Mouse (Mus musculus): Measurements from ENCODE around the gene Tmub2. TPM values are rescaled to one million over a fixed set of nuclear protein-coding genes. Genes with fewer than 3 reads are reported as not detected.

Tmub2 gene
- total RNA-seq, 4 experiments from 2014 or later: 27.0 to 28.1 (median 27.6) TPM

DNA sequence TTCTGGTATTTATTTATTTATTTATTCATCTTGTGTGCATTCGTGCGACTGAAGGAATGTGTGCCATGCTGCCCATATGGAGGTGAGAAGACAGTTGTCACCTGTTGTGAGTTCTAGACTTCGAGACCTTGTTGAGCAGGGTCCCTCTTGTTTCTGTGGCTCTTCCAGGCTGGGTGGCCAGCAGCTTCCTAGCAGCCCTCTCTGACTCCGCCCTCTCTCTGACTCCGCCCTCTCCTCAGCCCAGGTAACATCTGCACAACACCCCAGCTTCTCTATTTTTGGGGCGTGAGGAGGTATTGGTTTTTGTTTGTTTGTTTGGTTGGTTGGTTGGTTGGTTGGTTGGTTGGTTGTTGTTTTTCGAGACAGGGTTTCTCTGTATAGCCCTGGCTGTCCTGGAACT lies 43.1 kb downstream of the Tmub2 start:
- DNase-seq (ENCODE audit: low spot score): no peak

DNA sequence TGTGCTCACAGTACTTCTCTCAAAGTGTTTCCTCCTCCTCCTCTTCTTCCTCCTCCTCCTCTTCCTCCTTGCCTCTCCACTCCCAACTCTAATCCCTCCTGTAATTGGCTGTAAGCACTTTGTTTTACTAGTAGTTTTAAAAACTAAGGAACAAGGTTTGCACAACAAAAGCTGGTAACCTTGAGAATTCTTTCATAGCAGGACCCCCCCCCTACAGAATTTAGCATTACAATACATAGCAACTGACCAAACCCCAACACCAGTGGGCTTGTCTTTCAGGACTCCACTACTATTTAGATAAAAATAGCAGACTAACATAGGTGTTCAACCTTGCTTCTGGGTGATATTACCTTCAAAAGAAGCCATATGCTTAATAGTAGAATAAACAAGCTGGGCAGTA lies 44.8 kb downstream of the Tmub2 start:
- no peak for DNase-seq (ENCODE audit: low spot score)

DNA sequence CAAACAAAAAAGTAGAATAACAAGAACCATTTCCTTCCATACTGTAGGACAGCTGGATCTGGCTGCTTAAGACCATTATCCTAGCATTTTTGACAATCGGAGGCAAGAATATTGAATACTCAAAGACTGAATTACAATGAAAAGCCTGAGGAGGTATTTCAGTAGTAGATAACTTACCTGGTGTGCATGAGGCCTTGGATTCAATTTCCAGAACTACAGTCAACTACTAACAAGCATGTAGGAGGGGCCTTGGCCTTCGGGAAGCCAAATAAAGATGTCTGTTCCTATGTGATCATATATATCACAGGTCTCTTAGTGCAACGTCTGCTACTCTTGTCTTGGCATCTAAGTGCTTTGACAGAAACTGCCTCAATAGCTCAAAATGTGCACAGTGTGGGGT lies 45.3 kb downstream of the Tmub2 start:
- DNase-seq (ENCODE audit: low spot score): no peak

DNA sequence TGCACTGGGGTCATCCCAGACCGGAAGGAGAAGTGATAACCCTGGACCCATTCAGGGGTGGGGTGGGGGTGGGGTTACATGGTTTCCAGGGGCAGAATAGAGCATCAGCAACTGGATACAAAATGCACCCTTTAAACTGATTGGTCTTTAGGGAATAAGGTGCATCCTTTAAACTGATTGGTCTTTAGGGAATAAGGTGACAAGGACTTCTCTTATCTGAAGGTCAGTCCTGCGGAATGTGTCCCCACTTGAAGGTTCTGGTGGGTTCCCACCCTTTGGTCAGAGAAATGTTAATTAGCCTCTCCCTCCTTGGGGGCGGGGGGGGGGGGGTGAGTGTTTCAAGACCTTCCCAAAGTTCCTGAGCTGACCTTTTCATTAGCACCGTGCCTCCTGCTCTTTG lies 47.1 kb downstream of the Tmub2 start:
- DNase-seq (ENCODE audit: low spot score): no peak

DNA sequence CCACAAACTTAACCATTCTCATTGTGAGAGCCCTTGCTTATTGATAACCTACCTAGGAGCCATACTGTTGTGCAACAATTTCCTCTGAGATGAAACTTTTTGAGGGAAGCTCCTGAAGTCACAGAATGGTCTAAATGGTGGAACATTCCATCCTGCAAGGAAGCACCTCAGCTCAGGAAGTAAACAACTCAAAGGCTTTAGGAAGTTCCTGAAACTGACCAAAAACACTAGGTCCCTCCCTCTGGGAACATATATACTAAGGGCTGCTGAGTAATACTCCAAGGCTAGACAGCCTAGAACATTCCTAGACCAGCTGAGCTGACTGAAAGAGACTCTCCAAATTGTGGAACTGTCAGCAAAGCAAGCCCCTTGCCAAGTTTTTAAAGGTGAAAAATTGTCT lies 48.3 kb downstream of the Tmub2 start:
- no peak for DNase-seq (ENCODE audit: low spot score)

DNA sequence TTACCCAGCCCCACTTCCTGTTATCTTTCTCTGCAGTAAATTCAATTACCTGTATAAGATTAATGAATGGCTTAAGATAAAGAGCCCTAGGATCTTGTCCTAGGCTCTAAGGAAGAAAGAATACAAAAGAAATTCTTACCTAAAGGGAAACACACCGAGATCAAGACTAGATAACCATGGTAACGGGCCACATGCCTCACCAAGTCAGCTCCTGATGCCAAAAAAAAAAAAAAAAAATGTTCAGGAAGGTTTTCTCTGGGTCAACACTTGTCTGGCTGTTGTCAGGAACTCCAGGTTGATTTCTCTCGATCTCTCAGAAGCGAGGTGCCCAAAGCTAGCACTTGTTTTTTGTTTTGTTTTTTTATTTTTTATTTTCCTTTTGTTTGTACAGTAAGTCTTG lies 49.3 kb downstream of the Tmub2 start:
- DNase-seq (ENCODE audit: low spot score): no peak

GRCm38 (mm10) chr11:102334973-102335700 lies 50.4 kb downstream of the Tmub2 start:
- peak; percentile 45 for DNase-seq (ENCODE audit: low spot score)

- no peak for DNase-seq (ENCODE audit: low spot score)
These were observed 51.5 kb downstream of the Tmub2 start for GRCm38 (mm10) chr11:102336191-102336590.

GRCm38 (mm10) chr11:102337921-102338320 lies 53.2 kb downstream of the Tmub2 start:
- no peak for DNase-seq (ENCODE audit: low spot score)

- peak; percentile 88 for DNase-seq (ENCODE audit: low spot score)
These were observed 53.8 kb downstream of the Tmub2 start for GRCm38 (mm10) chr11:102338561-102338960.

Other genes starting within 250 kb of the Tmub2 start
- gene Cd300lg, start 243.4 kb upstream of the Tmub2 start, total RNA-seq (2022): 10 to 100 TPM; 56.7 to 79.2 (median 64.0) TPM
- gene Mpp2, start 196.4 kb upstream of the Tmub2 start, total RNA-seq (2022): 1 to 10 TPM; 2.6 to 4.7 (median 4.3) TPM
- gene Ppy, start 183.6 kb upstream of the Tmub2 start, total RNA-seq (2022): not detected
- not detected for gene Pyy, start 177.1 kb upstream of the Tmub2 start, total RNA-seq (2022)
- gene Nags, start 139.4 kb upstream of the Tmub2 start, total RNA-seq (2022): under 1 TPM; 0.14 to 0.30 (median 0.22) TPM
- 10 to 100 TPM; 12.7 to 15.5 (median 14.9) TPM for gene Tmem101, start 128.5 kb upstream of the Tmub2 start, total RNA-seq (2022)
- gene Lsm12, start 99.6 kb upstream of the Tmub2 start, total RNA-seq (2022): 10 to 100 TPM; 45.4 to 51.9 (median 48.8) TPM
- 10 to 100 TPM; 52.2 to 60.3 (median 58.6) TPM for gene G6pc3, start 95.3 kb upstream of the Tmub2 start, total RNA-seq (2022)
- gene Hdac5, start 54.8 kb upstream of the Tmub2 start, total RNA-seq (2022): 100 to 1,000 TPM; 114 to 136 (median 121) TPM
- gene BC030867, start 36.0 kb upstream of the Tmub2 start, total RNA-seq (2022): under 1 TPM; 0.12 to 0.23 (median 0.18) TPM
- gene Asb16, start 16.2 kb upstream of the Tmub2 start, total RNA-seq (2022): 1 to 10 TPM; 1.3 to 1.6 (median 1.5) TPM
- 10 to 100 TPM; 17.7 to 21.1 (median 20.1) TPM for gene Atxn7l3, start 11.7 kb downstream of the Tmub2 start, total RNA-seq (2022)
- 10 to 100 TPM; 48.6 to 59.7 (median 52.1) TPM for gene Ubtf, start 34.8 kb downstream of the Tmub2 start, total RNA-seq (2022)
- gene Slc4a1, start 81.3 kb downstream of the Tmub2 start, total RNA-seq (2022): 1 to 10 TPM in 2 of 4 experiments, under 1 TPM in 2; 0.19 to 4.5 (median 1.5) TPM
- gene Rundc3a, start 108.5 kb downstream of the Tmub2 start, total RNA-seq (2022): under 1 TPM in 1 of 4 experiments, not detected in 3; 0.16 TPM
- 100 to 1,000 TPM; 174 to 204 (median 197) TPM for gene Slc25a39, start 123.0 kb downstream of the Tmub2 start, total RNA-seq (2022)
- gene Grn, start 145.4 kb downstream of the Tmub2 start, total RNA-seq (2022): 10 to 100 TPM; 76.5 to 84.8 (median 79.6) TPM
- gene Fam171a2, start 162.8 kb downstream of the Tmub2 start, total RNA-seq (2022): 1 to 10 TPM; 2.5 to 5.4 (median 3.6) TPM
- 1 to 10 TPM; 3.4 to 7.2 (median 4.4) TPM for gene Itga2b, start 185.2 kb downstream of the Tmub2 start, total RNA-seq (2022)